Mouse (Mus musculus) MEL (cell line): Measurements from ENCODE around the gene Myh3.

Experiments used
- CTCF ChIP-seq, 3 experiments: IDR thresholded peaks in 2 of 3; conservative IDR thresholded peaks in 1 of 3; 2 replicates each; pipeline ENCODE4 v1.5.1; 2011 to 2012; ENCODE audit warnings: low read length in 3 of 3, low read depth in 2 of 3, mild to moderate bottlenecking in 2 of 3, improper control_type of control experiment in 1 of 3, inconsistent platforms in 1 of 3, mixed read lengths in 1 of 3, moderate library complexity in 1 of 3; ENCODE audit not compliant: control insufficient read depth in 1 of 3, insufficient read depth in 1 of 3, poor library complexity in 1 of 3, severe bottlenecking in 1 of 3
- EP300 ChIP-seq, 2 experiments: IDR thresholded peaks; 2 replicates each; pipeline ENCODE4 v1.6.1; 2011; ENCODE audit warnings: improper control_type of control experiment in 2 of 2, low read length in 2 of 2, low read depth in 1 of 2, mild to moderate bottlenecking in 1 of 2
- HCFC1 ChIP-seq: IDR thresholded peaks from 2 replicates; pipeline ENCODE4 v1.6.1; 2012; ENCODE audit warnings: low read depth, mild to moderate bottlenecking, inconsistent platforms, low read length, improper control_type of control experiment, moderate library complexity
- NELFE ChIP-seq: IDR thresholded peaks from 2 replicates; pipeline ENCODE4 v1.6.1; 2011; ENCODE audit warnings: low read depth, low read length, improper control_type of control experiment
- POLR2A ChIP-seq, 2 experiments: IDR thresholded peaks; 2 replicates each; pipeline ENCODE4 v1.6.1; 2011 to 2012; ENCODE audit warnings: low read length in 2 of 2, mild to moderate bottlenecking in 2 of 2, control low read depth in 1 of 2, improper control_type of control experiment in 1 of 2, low read depth in 1 of 2, moderate library complexity in 1 of 2; ENCODE audit not compliant: control insufficient read depth in 1 of 2, insufficient read depth in 1 of 2, poor library complexity in 1 of 2
- POLR2AphosphoS2 ChIP-seq: IDR thresholded peaks from 2 replicates; pipeline ENCODE4 v1.6.1; 2011; ENCODE audit warnings: low read length, improper control_type of control experiment
- TCF12 ChIP-seq: IDR thresholded peaks from 2 replicates; pipeline ENCODE4 v1.6.1; 2014; ENCODE audit warnings: low read depth, mild to moderate bottlenecking, inconsistent platforms, low read length, improper control_type of control experiment, moderate library complexity
- UBTF ChIP-seq: IDR thresholded peaks from 2 replicates; pipeline ENCODE4 v1.6.1; 2012; ENCODE audit warnings: low read depth, mild to moderate bottlenecking, inconsistent platforms, low read length, improper control_type of control experiment, moderate library complexity, borderline replicate concordance; ENCODE audit not compliant: insufficient read depth
- USF1 ChIP-seq: IDR thresholded peaks from 2 replicates; pipeline ENCODE4 v1.6.1; 2014; ENCODE audit warnings: low read depth, mild to moderate bottlenecking, inconsistent platforms, low read length, improper control_type of control experiment, moderate library complexity
- ZC3H11A ChIP-seq: IDR thresholded peaks from 2 replicates; pipeline ENCODE4 v1.6.1; 2012; ENCODE audit warnings: low read depth, mild to moderate bottlenecking, inconsistent platforms, low read length, improper control_type of control experiment

GRCm38 (mm10) chr11:67098427-67098826 is 20.3 kb downstream of the Myh3 start:
- TF ChIP-seq TCF12 (no peak), CTCF (IDR thresholded peaks at IDR 0.05 in 2 of 3, conservative IDR thresholded peaks at IDR 0.05 in 1 of 3; ENCODE audit: control insufficient read depth in 1 of 3, insufficient read depth in 1 of 3, low read depth in 2 of 3, low read length in 3 of 3, poor library complexity in 1 of 3, severe bottlenecking in 1 of 3) (no peak), HCFC1 (no peak), POLR2A (IDR thresholded peaks at IDR 0.05; ENCODE audit: control insufficient read depth in 1 of 2, insufficient read depth in 1 of 2, low read depth in 1 of 2, low read length in 2 of 2, poor library complexity in 1 of 2) (no peak), NELFE (no peak), USF1 (no peak), ZC3H11A (no peak), UBTF (no peak), POLR2AphosphoS2 (no peak), EP300 (IDR thresholded peaks at IDR 0.05; ENCODE audit: low read depth in 1 of 2, low read length in 2 of 2) (no peak)
